Mouse (Mus musculus): ENCODE results near the gene Lrrc8c. TPM values are rescaled to one million over a fixed set of nuclear protein-coding genes. Genes with fewer than 3 reads are reported as not detected.

Lrrc8c gene
- polyA plus RNA-seq, 1 experiment, result 69.4 TPM

- DNase-seq, result no peak
- H3K4me3 ChIP-seq (ENCODE audit: control insufficient read depth, insufficient read depth, low read length), result no peak overlapping the region
- H3K36me3 ChIP-seq (ENCODE audit: control insufficient read depth, insufficient read depth, low read length), result peaks cover 3% of the 10 kb centered on the region; the same call in 1 of the 2 replicates
- peaks cover 3% of the 10 kb centered on the region for H3K4me1 ChIP-seq (replicated peaks; ENCODE audit: control insufficient read depth, insufficient read depth, low read length)
- H3K27me3 ChIP-seq (ENCODE audit: control insufficient read depth, insufficient read depth, low read length), result no peaks in the 10 kb centered on the region
- H3K27ac ChIP-seq (ENCODE audit: control insufficient read depth, insufficient read depth, low read length), result no peak overlapping the region
- TF ChIP-seq POLR2A (IDR thresholded peaks at IDR 0.05; ENCODE audit: control insufficient read depth, extremely low read depth, insufficient read depth, low read length, poor library complexity), result no peak
- no peak for TF ChIP-seq CTCF (IDR thresholded peaks at IDR 0.05; ENCODE audit: borderline replicate concordance, control insufficient read depth, extremely low read depth, insufficient read depth, low read length, poor library complexity)
- 97% methylated on average over 9 of the region's 9 CpGs for WGBS
Measured at GRCm38 (mm10) chr5:105593630-105594029, 74.4 kb downstream of the Lrrc8c start.

- Histone ChIP-seq H3K4me1 (replicated peaks; ENCODE audit: control insufficient read depth, insufficient read depth, low read length) (peaks cover 7% of the 10 kb centered on the region), H3K36me3 (ENCODE audit: control insufficient read depth, insufficient read depth, low read length) (no peaks in the 10 kb centered on the region), H3K4me3 (ENCODE audit: control insufficient read depth, insufficient read depth, low read length) (no peak overlapping the region), H3K27ac (ENCODE audit: control insufficient read depth, insufficient read depth, low read length) (no peak overlapping the region; the same call in 1 of the 2 replicates), H3K27me3 (ENCODE audit: control insufficient read depth, insufficient read depth, low read length) (no peaks in the 10 kb centered on the region)
- TF ChIP-seq POLR2A (IDR thresholded peaks at IDR 0.05; ENCODE audit: control insufficient read depth, extremely low read depth, insufficient read depth, low read length, poor library complexity) (no peak), CTCF (IDR thresholded peaks at IDR 0.05; ENCODE audit: borderline replicate concordance, control insufficient read depth, extremely low read depth, insufficient read depth, low read length, poor library complexity) (no peak)
- 40% methylated on average over 9 of the region's 9 CpGs for WGBS
- DNase-seq, result no peak
Measured at GRCm38 (mm10) chr5:105598866-105599265, 79.7 kb downstream of the Lrrc8c start.

GRCm38 (mm10) chr5:105599315-105599714, 80.1 kb downstream of the Lrrc8c start:
- WGBS, result 57% methylated on average over 4 of the region's 4 CpGs

GRCm38 (mm10) chr5:105600998-105601397, 81.8 kb downstream of the Lrrc8c start:
- no peak for TF ChIP-seq POLR2A (IDR thresholded peaks at IDR 0.05; ENCODE audit: control insufficient read depth, extremely low read depth, insufficient read depth, low read length, poor library complexity)
- TF ChIP-seq CTCF (IDR thresholded peaks at IDR 0.05; ENCODE audit: borderline replicate concordance, control insufficient read depth, extremely low read depth, insufficient read depth, low read length, poor library complexity), result no peak
- WGBS, result 90% methylated on average over 4 of the region's 5 CpGs
- Histone ChIP-seq H3K27ac (ENCODE audit: control insufficient read depth, insufficient read depth, low read length) (no peak overlapping the region), H3K4me3 (ENCODE audit: control insufficient read depth, insufficient read depth, low read length) (no peak overlapping the region), H3K27me3 (ENCODE audit: control insufficient read depth, insufficient read depth, low read length) (no peaks in the 10 kb centered on the region), H3K36me3 (ENCODE audit: control insufficient read depth, insufficient read depth, low read length) (no peaks in the 10 kb centered on the region), H3K4me1 (replicated peaks; ENCODE audit: control insufficient read depth, insufficient read depth, low read length) (peaks cover 7% of the 10 kb centered on the region)
- no peak for DNase-seq

More at GRCm38 (mm10) chr5:105599315-105599714, 80.1 kb downstream of the Lrrc8c start:
- no peaks in the 10 kb centered on the region for H3K36me3 ChIP-seq (ENCODE audit: control insufficient read depth, insufficient read depth, low read length)
- H3K4me3 ChIP-seq (ENCODE audit: control insufficient read depth, insufficient read depth, low read length), result no peak overlapping the region
- no peak for DNase-seq
- no peak overlapping the region for H3K27ac ChIP-seq (ENCODE audit: control insufficient read depth, insufficient read depth, low read length)
- TF ChIP-seq CTCF (IDR thresholded peaks at IDR 0.05; ENCODE audit: borderline replicate concordance, control insufficient read depth, extremely low read depth, insufficient read depth, low read length, poor library complexity), result no peak
- TF ChIP-seq POLR2A (IDR thresholded peaks at IDR 0.05; ENCODE audit: control insufficient read depth, extremely low read depth, insufficient read depth, low read length, poor library complexity), result no peak
- peaks cover 7% of the 10 kb centered on the region for H3K4me1 ChIP-seq (replicated peaks; ENCODE audit: control insufficient read depth, insufficient read depth, low read length)
- no peaks in the 10 kb centered on the region for H3K27me3 ChIP-seq (ENCODE audit: control insufficient read depth, insufficient read depth, low read length)

GRCm38 (mm10) chr5:105602585-105602984, 83.4 kb downstream of the Lrrc8c start:
- Histone ChIP-seq H3K36me3 (ENCODE audit: control insufficient read depth, insufficient read depth, low read length) (peaks cover 14% of the 10 kb centered on the region), H3K27me3 (ENCODE audit: control insufficient read depth, insufficient read depth, low read length) (no peaks in the 10 kb centered on the region), H3K27ac (ENCODE audit: control insufficient read depth, insufficient read depth, low read length) (no peak overlapping the region), H3K4me3 (ENCODE audit: control insufficient read depth, insufficient read depth, low read length) (no peak overlapping the region), H3K4me1 (replicated peaks; ENCODE audit: control insufficient read depth, insufficient read depth, low read length) (peaks cover 7% of the 10 kb centered on the region)
- DNase-seq, result no peak
- TF ChIP-seq CTCF (IDR thresholded peaks at IDR 0.05; ENCODE audit: borderline replicate concordance, control insufficient read depth, extremely low read depth, insufficient read depth, low read length, poor library complexity) (no peak), POLR2A (IDR thresholded peaks at IDR 0.05; ENCODE audit: control insufficient read depth, extremely low read depth, insufficient read depth, low read length, poor library complexity) (no peak)
- 94% methylated on average over 9 of the region's 9 CpGs for WGBS

- peaks cover 37% of the 10 kb centered on the region for H3K36me3 ChIP-seq (ENCODE audit: control insufficient read depth, insufficient read depth, low read length)
- H3K27ac ChIP-seq (ENCODE audit: control insufficient read depth, insufficient read depth, low read length), result no peak overlapping the region
- TF ChIP-seq CTCF (IDR thresholded peaks at IDR 0.05; ENCODE audit: borderline replicate concordance, control insufficient read depth, extremely low read depth, insufficient read depth, low read length, poor library complexity), result no peak
- TF ChIP-seq POLR2A (IDR thresholded peaks at IDR 0.05; ENCODE audit: control insufficient read depth, extremely low read depth, insufficient read depth, low read length, poor library complexity), result no peak
- no peak overlapping the region for H3K4me3 ChIP-seq (ENCODE audit: control insufficient read depth, insufficient read depth, low read length)
- no peak for DNase-seq
- 89% methylated on average over 9 of the region's 9 CpGs for WGBS
- H3K27me3 ChIP-seq (ENCODE audit: control insufficient read depth, insufficient read depth, low read length), result no peaks in the 10 kb centered on the region
- H3K4me1 ChIP-seq (replicated peaks; ENCODE audit: control insufficient read depth, insufficient read depth, low read length), result no peaks in the 10 kb centered on the region
Measured at GRCm38 (mm10) chr5:105605736-105606135, 86.5 kb downstream of the Lrrc8c start.

GRCm38 (mm10) chr5:105609683-105610082, 90.5 kb downstream of the Lrrc8c start:
- Histone ChIP-seq H3K36me3 (ENCODE audit: control insufficient read depth, insufficient read depth, low read length) (peaks cover 37% of the 10 kb centered on the region), H3K27ac (ENCODE audit: control insufficient read depth, insufficient read depth, low read length) (no peak overlapping the region), H3K27me3 (ENCODE audit: control insufficient read depth, insufficient read depth, low read length) (no peaks in the 10 kb centered on the region), H3K4me3 (ENCODE audit: control insufficient read depth, insufficient read depth, low read length) (no peak overlapping the region), H3K4me1 (replicated peaks; ENCODE audit: control insufficient read depth, insufficient read depth, low read length) (peaks cover 11% of the 10 kb centered on the region)
- no peak for TF ChIP-seq POLR2A (IDR thresholded peaks at IDR 0.05; ENCODE audit: control insufficient read depth, extremely low read depth, insufficient read depth, low read length, poor library complexity)
- TF ChIP-seq CTCF (IDR thresholded peaks at IDR 0.05; ENCODE audit: borderline replicate concordance, control insufficient read depth, extremely low read depth, insufficient read depth, low read length, poor library complexity), result no peak
- no peak for DNase-seq
- 97% methylated on average over 12 of the region's 12 CpGs for WGBS

Measured in thymus, adult 2 months (tissue).